Comparison of ENCODE assay signal across 12 mouse cellular contexts in the genomic region with DNA sequence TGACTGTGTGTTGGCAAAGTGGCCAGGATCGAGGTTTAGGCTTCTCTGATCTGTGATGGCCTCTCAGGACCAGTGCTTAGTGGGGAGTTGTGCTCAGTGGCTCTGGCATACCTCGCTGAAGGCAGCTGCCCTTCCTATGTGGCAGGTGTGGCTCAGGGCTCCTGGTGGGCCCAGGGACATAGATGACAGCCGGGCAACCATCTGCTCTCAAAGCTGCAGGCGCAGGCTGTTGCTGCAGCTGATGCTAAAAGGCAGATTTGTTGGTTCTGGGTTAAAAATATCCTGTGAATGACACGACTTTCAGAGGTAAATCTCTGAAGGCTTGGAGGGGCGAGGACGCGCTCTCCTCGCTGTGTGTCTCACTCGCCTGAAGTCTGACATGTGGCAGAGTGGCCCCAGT.
DNase-seq lines count a peak whose midpoint lies in the region; ATAC-seq and TF ChIP-seq lines count a peak whose summit lies in the region.
"Had no signal": no experiment of that assay in that cellular context is flagged by ENCODE, and none has a peak within 500 bp of the region (broad histone marks: within the 10 kb centered on the region; RNA-seq: fewer than 3 reads in every experiment).

No protein-coding gene starts in this region.

- no peaks in the 10 kb centered on the region for H3K27me3 ChIP-seq in hindbrain, postnatal 0 days (ENCODE audit: insufficient read depth, low read length)
- H3K27me3 ChIP-seq in hindbrain, embryonic 10.5 days (ENCODE audit: insufficient read depth, poor library complexity, severe bottlenecking): no peaks in the 10 kb centered on the region
- H3K27me3 ChIP-seq: limb, embryonic 12.5 days had no signal

- no peak overlapping the region for H3K27ac ChIP-seq in hindbrain, postnatal 0 days
- no peak overlapping the region for H3K27ac ChIP-seq in hindbrain, embryonic 10.5 days
- H3K27ac ChIP-seq: gastrocnemius, adult 2 months; limb, embryonic 12.5 days had no signal

- peaks cover 18% of the 10 kb centered on the region; the same call in 1 of the 2 replicates for H3K4me1 ChIP-seq in hindbrain, postnatal 0 days (ENCODE audit: insufficient read depth, low read length)
- H3K4me1 ChIP-seq in hindbrain, embryonic 10.5 days (replicated peaks): peaks cover 34% of the 10 kb centered on the region

- DNase-seq in hindbrain, postnatal 0 days (ENCODE audit: low spot score): peak; percentile 58
- DNase-seq in hindbrain, embryonic 10.5 days (ENCODE audit: low spot score): no peak
- DNase-seq in cerebellum, adult 8-10 months: peak; percentile 58
- peak; percentile 43 for DNase-seq in layer of hippocampus, adult 9-11 months
- peak; percentile 55 to 79 for DNase-seq in right cerebral cortex, postnatal 10 days (ENCODE audit: low spot score in 2 of 2)
- no peak for DNase-seq in testis, postnatal 14 days (ENCODE audit: low spot score)
- no peak for DNase-seq in thymus, adult 18-20 months
- no peak for DNase-seq in kidney, postnatal 25 days
- DNase-seq: gastrocnemius, adult 2 months had no signal

- H3K9me3 ChIP-seq in hindbrain, postnatal 0 days (ENCODE audit: low read length): no peaks in the 10 kb centered on the region
- no peaks in the 10 kb centered on the region for H3K9me3 ChIP-seq in hindbrain, embryonic 10.5 days
- H3K9me3 ChIP-seq: limb, embryonic 12.5 days had no signal

- no peak overlapping the region for H3K4me3 ChIP-seq in hindbrain, postnatal 0 days (ENCODE audit: low read length)
- no peak overlapping the region for H3K4me3 ChIP-seq in hindbrain, embryonic 10.5 days
- H3K4me3 ChIP-seq: gastrocnemius, adult 2 months; limb, embryonic 12.5 days had no signal

- H3K4me2 ChIP-seq in hindbrain, postnatal 0 days (ENCODE audit: low read depth, low read length): no peak overlapping the region
- H3K4me2 ChIP-seq: limb, embryonic 12.5 days; midbrain, embryonic 11.5 days had no signal

- ATAC-seq in hindbrain, postnatal 0 days: no peak
- ATAC-seq: intestine, embryonic 16.5 days had no signal

- H3K9ac ChIP-seq in hindbrain, postnatal 0 days (replicated peaks; ENCODE audit: low read length): no peak overlapping the region
- H3K9ac ChIP-seq: limb, embryonic 12.5 days had no signal

- H3K36me3 ChIP-seq in hindbrain, postnatal 0 days (ENCODE audit: insufficient read depth, low read length): no peaks in the 10 kb centered on the region
- H3K36me3 ChIP-seq in hindbrain, embryonic 10.5 days: no peaks in the 10 kb centered on the region

- no peak for TF ChIP-seq CTCF in hindbrain, postnatal 0 days (IDR thresholded peaks at IDR 0.05; ENCODE audit: low read depth)

- WGBS in hindbrain, postnatal 0 days: 54% methylated on average over 10 of the region's 10 CpGs
- 83% methylated on average over 10 of the region's 10 CpGs for WGBS in hindbrain, embryonic 10.5 days

Comparison
In these comparisons a context has a peak if more than half of its experiments do, and no peak if none do; other contexts are left out.
1. DNase-seq: peak in hindbrain, postnatal 0 days (single experiment), cerebellum, adult 8-10 months (single experiment), layer of hippocampus, adult 9-11 months (single experiment) and right cerebral cortex, postnatal 10 days (2 of 2); none in hindbrain, embryonic 10.5 days (single experiment), testis, postnatal 14 days (single experiment), thymus, adult 18-20 months (0 of 2) and kidney, postnatal 25 days (0 of 2).